Mouse (Mus musculus) lung, adult 18-20 months (tissue): ENCODE measurements around the gene Cgrrf1.

Experiments
- DNase-seq, 2 experiments: peaks; one replicate each; pipeline ENCODE4 v3.0.0; 2022; ENCODE audit warnings: mixed read lengths in 2 of 2

Gene Cgrrf1

GRCm38 (mm10) chr14:46897953-46898352, 66.0 kb downstream of the Cgrrf1 start:
- DNase-seq, result no peak

GRCm38 (mm10) chr14:46898626-46899025, 66.7 kb downstream of the Cgrrf1 start:
- no peak for DNase-seq

- DNase-seq, result no peak
These were observed 70.7 kb downstream of the Cgrrf1 start for GRCm38 (mm10) chr14:46902498-46903087.
